Mouse (Mus musculus): ENCODE results near the gene Spink4.

Spink4 gene

DNA sequence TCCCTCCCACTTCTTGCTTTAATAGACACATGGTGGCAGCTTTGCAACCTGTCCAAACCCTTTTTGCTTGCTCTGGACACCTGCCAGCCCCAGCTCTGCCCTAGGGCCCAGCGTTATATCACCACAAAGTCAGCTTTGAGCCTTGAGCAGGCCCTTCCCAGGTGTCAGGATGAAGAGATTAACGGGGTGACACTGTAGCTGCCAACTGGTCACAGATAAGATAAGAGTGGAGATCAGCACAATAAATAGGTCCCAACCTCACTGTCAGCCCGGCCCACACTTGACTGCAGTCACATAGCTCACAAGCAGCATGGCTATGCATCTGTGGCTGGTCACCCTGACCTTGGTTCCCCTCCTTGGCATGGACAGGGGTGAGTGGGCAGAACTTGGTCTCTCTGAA, at the start of gene Spink4:
Gene Spink4, plus strand, starts transcription at position 268 of the 400 bp plus-strand sequence.
- no peak for DNase-seq

GRCm38 (mm10) chr4:40870206-40870605, 49.6 kb upstream of the Spink4 start:
- DNase-seq = no peak

GRCm38 (mm10) chr4:40872129-40872528, 47.7 kb upstream of the Spink4 start:
- no peak for DNase-seq

GRCm38 (mm10) chr4:40873320-40873719, 46.5 kb upstream of the Spink4 start:
- DNase-seq = no peak

DNA sequence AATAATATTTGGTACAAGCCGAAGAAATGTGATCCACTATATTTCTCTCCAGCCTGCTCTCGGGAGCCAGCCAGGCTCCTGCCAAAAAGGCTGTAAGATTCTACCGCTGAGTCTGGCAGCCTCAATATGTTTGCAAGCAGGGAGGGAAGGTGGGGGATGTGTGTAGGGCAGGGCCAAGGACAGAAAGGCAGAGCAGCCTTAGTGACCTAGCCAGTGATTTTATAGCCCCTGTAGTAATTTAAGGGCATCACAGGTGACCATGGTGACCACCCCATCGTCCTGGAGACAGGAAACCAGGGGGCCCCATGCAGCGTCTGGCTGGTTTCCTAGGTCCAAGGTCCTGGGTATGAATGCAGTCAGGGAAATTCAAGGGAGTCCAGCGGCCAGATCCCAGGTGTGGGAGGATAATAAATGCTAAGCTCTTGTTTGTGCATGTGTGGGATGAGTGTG, 45.7 kb upstream of the Spink4 start:
- DNase-seq = peak; percentile 52

- DNase-seq = no peak
Observed at GRCm38 (mm10) chr4:40874794-40875552, 44.9 kb upstream of the Spink4 start.

DNA sequence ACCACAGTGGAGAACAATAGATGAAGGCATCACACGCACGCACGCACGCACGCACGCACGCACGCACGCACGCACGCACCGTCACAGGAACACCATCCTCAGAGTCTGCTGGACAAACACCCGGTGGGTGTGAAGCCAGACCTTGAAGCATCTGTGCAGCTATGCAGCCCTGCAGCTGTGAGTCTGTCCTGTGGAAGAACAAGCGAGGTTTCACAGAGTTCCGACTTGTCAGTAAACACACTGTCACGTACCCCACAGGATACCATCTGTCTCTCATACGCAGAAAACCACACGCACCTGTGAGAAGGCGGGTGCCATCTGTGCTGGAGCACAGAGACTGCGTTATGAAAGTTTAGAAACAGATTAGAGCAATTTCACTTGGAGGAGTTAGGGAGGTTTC, 44.0 kb upstream of the Spink4 start:
- DNase-seq = no peak

DNA sequence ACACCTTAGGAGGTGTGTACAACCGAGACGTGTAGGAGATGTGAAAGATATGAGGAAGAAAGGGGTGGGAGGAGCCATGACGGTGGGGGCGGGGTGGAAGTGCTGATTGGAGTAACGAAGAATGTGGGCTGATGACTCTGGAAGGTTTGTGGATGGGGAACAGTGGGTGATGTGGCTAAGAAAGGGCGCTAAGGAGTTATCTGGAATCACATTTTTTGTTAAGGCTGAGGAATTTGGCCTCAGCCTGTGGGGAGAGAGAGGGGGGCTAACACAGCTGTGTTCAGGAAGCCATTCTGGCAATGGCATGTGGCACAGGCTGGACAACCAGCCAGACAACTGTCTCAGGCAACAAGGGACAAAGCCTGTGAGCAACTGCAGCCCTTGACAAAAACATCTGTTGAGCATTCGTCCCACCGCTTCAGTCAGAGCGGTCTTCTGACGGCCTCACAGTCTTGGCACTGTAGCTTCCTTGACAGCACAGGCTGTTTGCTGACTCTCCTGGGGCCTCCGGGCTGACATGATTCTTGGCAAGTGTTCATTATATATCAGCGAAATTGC, 43.0 kb upstream of the Spink4 start:
- no peak for DNase-seq

DNA sequence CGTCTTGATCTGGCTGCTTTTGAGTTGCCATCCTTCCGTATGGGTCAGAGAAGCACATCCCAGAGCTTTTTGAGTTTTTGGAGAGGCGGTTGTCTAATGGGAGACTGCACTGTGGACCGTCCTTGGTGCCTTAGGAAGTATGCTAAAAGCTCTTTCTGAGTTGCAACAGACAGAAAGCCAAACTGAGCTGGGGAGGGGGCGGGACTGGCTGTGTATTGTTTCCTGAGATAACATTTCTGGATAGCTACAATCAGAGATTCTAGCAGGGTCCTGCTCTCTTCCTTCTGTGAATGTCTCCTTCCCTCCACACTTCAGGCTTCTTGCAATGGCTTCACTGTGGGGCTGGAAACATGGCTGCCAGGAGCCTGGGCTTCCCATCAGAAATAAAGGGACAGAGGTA, 42.3 kb upstream of the Spink4 start:
- no peak for DNase-seq

DNA sequence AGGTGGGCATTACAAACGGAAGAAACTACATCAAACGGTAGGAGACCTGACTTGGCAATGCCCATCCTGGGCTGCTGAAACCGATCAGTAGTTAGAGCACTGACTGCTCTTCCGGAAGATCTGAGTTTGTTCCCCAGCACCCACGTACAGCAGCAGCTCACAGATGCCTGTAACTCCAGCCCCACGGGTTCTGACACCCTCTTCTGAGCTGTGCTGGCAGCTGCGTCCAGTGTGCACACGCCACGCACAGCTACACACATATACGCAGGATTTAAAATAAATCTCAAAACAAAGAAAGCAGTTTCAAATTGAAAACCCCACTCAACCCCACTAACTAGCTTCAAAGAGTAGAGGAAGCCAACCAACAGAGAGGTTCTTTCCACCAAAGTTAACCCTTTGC, 36.7 kb upstream of the Spink4 start:
- DNase-seq = no peak

GRCm38 (mm10) chr4:40884282-40885165, 35.3 kb upstream of the Spink4 start:
- no peak for DNase-seq

DNA sequence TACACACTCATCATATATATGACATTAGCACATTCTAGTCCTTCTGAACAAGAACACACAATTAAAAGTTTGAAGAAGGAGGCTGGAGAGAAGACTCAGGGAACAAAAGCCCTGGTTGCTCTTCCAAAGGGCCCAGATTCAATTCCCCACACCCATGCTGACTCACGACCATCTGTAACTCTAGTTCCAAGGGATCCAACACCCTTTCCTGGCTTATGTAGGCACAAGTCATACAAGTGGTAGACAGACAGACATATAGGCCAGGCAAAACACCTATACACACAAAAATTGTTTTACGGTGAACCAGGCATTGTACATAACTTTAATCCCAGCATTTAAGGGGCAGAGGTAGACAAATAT, 34.7 kb upstream of the Spink4 start:
- no peak for DNase-seq

- no peak for DNase-seq
Observed at GRCm38 (mm10) chr4:40885883-40886282, 34.0 kb upstream of the Spink4 start.

DNA sequence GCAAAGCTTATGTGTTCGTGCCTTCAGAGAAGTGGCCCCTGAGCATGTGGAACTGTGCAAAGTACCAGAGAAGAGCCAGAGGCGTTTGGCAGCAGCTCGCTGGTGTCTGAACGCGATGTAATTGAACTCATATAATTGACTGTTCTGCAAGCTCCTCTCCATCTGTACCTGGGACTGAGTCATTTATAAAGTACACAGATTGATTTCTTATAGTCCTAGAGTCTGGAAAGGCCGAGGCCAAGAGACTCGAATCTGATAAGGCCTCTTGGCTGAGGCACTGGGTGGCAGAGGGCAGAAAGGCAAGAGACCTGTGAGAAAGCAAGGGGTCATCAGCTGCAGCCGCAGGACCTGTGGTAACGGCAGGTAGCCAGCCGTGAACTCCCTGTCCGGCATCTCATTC, 31.0 kb upstream of the Spink4 start:
- DNase-seq = no peak

DNA sequence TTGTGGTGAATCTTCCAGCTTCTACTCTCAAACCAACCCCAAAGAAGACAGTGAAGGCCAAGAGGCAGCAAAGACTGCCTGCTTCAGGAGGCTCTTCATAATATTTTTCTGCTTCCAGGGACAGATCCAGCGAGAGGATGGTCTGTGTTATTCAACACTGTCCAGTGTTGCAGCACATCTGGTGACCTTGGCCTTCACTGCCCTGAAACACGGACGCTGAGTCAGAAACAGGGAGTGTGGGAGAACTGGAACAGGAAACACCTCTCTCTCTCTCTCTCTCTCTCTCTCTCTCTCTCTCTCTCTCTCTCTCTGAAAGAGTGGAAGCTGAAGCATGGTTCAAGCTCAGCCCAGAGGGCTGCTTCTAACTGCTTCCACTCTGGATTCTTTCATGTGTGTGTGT, 30.6 kb upstream of the Spink4 start:
- no peak for DNase-seq

DNA sequence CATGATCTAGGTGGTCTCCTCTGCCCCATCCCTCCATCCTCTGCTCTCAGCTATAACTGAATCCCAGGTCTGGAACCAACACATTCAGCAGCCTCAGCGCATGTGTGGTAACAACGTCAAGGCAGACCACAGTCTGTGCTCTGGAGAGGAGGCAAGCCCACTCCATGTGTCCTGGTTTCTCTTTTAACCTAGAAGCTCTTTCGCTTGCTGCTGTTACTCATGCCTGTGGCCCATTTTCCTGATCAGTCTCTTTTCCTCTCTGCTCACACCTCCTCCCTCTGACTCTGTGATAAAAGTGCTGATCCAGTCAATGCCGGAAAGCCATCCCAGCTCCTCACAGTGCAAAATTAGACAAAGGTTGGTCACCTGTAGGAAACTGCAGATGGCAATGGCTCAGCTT, 29.9 kb upstream of the Spink4 start:
- DNase-seq = no peak

GRCm38 (mm10) chr4:40891206-40891605, 28.6 kb upstream of the Spink4 start:
- no peak for DNase-seq

GRCm38 (mm10) chr4:40895118-40895517, 24.7 kb upstream of the Spink4 start:
- DNase-seq = no peak

DNA sequence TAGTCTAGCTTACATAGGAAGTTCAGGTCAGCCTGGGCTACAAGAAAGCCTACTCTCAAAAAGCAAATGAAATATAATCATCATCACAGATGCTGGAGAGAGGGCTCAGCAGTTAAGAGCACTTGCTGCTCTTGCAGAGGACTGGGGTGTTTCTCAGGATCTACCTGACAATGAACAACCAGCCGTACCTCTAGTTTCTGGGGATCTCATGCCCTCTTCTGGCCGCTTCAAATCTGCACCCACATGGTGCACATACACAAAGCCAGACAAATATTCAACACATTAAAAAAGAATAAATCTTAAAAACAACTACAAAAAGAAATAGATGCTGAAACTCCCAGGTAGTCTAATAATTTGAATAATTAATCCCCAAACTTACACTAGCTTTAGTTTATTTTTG, 24.2 kb upstream of the Spink4 start:
- DNase-seq = no peak

DNA sequence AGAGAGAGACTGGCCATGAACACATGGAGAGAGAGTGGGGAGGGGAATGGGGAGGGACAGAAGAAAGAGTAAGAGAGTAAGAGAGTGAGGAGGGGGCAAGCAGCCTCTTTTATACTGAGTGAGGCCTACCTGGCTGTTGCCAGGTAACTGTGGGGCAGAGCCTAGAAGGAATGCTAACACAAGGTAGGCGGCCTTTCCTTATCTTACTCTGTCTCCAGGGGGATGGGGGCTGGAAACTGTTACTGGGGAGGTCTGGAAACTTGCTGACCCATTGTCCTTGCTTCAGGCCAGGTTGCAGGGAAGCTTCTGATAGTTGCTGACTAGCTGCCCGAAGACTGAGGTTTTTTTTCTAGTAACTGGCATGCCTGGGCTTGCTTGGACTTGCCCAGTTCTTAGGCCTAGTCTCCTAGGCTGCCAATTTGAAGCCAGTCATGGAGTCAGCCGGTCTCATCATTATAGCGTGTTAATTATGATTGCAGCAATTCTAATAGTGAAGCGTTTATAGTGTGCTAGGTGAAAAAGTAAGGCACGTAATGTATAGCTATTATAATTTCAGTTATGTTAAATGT, 21.3 kb upstream of the Spink4 start:
- no peak for DNase-seq

- no peak for DNase-seq
Observed at GRCm38 (mm10) chr4:40899264-40899663, 20.6 kb upstream of the Spink4 start.

GRCm38 (mm10) chr4:40900071-40900470, 19.8 kb upstream of the Spink4 start:
- no peak for DNase-seq

- no peak for DNase-seq
Observed at GRCm38 (mm10) chr4:40900612-40901011, 19.2 kb upstream of the Spink4 start.

GRCm38 (mm10) chr4:40906298-40906697, 13.6 kb upstream of the Spink4 start:
- DNase-seq = no peak
